Mouse (Mus musculus): ENCODE measurements around the gene C1galt1.

DNA sequence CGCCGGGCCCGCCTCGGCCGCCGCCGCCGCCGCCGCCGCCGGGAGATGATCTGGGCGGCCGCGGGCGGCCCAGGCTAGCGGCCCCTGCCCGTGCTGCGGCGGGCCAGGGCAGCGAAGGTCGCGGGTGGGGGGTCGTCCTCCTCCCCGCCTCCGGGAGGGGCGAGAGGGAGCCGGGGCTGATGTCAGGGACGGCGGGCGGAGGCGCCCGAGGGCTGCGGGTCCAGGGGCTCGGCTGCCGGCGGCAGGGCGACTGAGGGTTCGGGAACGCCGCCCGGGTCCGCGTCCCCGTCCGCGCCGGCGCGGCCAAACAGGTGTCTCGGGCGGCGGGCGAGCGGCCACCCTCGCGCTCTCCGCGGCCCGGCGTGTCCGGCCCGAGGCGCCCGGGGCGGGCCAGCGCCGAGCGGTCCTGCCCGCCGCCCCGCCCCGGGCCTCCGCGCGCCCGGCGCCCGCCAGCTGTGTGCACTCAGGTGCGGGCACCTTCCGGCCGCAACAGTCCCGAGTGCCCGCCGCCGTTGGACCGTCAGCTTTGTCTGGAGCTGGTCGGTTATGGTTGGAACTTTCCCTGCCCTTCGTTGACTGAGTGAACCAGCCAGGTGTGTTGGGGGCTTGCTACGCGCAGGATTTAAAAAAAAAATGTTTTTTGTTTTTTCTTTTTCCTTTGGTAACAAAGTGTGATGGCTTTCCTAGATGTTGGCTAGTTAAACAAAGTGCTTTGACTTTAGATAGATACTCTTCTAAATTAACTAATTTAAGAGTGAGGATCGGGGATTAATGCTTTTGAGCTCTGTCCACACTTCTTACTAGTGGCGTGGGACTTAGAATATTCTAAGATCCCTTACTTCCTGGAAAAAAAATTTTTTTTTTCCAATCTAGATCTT is at the start of gene C1galt1:
- TF ChIP-seq POLR2A (IDR thresholded peaks at IDR 0.05; ENCODE audit: control insufficient read depth, low read depth, low read length) (no peak; the same call in 1 of the 2 replicates), CTCF (IDR thresholded peaks at IDR 0.05; ENCODE audit: control insufficient read depth, insufficient read depth, insufficient replicate concordance, low read depth, low read length) (no peak)

Data from testis, adult 2 months (tissue).